17 mouse cellular contexts compared by ENCODE assay signal in genomic region chr13:35785330-35785939, GRCm38 (mm10).
"Had no signal": no experiment of that assay in that cellular context is flagged by ENCODE, and none has a peak within 500 bp of the region (broad histone marks: within the 10 kb centered on the region; RNA-seq: fewer than 3 reads in every experiment).

No protein-coding gene starts in this region.

- H3K4me3 ChIP-seq: left cerebral cortex, adult 2 months; limb, embryonic 10.5 days; midbrain, embryonic 10.5 days; myocyte; neural tube, embryonic 15.5 days had no signal

- DNase-seq: kidney, adult 8-10 months; lung, embryonic 14.5 days; lung, postnatal 10 days; lung, postnatal 4 days; midbrain, embryonic 14.5 days; right cerebral cortex, adult 18-20 months; right cerebral cortex, postnatal 4 days; spleen, adult 18-20 months; thymus, adult 2 months; thymus, postnatal 25 days had no signal

- H3K4me2 ChIP-seq: lung, embryonic 14.5 days; neural tube, embryonic 15.5 days had no signal

- H3K27me3 ChIP-seq: neural tube, embryonic 15.5 days had no signal

- H3K9ac ChIP-seq: lung, embryonic 14.5 days; neural tube, embryonic 15.5 days had no signal

- H3K27ac ChIP-seq: left cerebral cortex, adult 2 months; limb, embryonic 10.5 days; midbrain, embryonic 10.5 days; neural tube, embryonic 15.5 days had no signal

- H3K9me3 ChIP-seq: limb, embryonic 10.5 days; midbrain, embryonic 10.5 days; neural tube, embryonic 15.5 days had no signal

- H3K36me3 ChIP-seq: limb, embryonic 10.5 days; midbrain, embryonic 10.5 days; neural tube, embryonic 15.5 days had no signal

- ATAC-seq: inflammation-experienced regulatory T-cells, adult 6 months; intestine, postnatal 0 days had no signal
